Mouse (Mus musculus): Measurements from ENCODE around the gene Gm7879.

Gm7879 gene

DNA sequence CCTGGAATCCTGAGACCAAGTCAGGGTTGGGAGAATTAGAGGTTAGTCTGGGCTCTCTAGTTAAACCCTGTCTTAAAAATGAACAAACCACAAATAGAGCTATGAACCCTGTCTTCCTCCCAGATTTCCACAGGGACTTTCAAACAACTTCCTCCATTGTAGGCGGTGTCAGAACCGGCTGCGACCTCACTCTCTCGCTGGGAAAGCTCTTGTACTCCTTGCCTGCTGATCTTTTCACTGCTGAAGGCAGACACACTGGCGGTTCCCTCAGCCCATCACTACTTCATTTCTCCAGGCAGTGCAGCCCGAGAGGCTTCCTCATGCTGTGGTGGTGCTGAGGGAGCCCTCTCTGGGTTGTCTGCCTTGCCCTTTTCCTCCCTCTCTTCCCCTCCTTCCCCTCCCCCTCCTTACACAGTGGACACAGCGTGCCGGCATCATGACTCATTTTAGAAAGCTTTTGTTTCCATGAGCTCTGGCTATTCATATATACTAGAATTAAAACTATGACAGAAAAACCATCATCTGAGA is 35.9 kb downstream of the Gm7879 start:
- DNase-seq (ENCODE audit: low spot score): peak; percentile 62

DNA sequence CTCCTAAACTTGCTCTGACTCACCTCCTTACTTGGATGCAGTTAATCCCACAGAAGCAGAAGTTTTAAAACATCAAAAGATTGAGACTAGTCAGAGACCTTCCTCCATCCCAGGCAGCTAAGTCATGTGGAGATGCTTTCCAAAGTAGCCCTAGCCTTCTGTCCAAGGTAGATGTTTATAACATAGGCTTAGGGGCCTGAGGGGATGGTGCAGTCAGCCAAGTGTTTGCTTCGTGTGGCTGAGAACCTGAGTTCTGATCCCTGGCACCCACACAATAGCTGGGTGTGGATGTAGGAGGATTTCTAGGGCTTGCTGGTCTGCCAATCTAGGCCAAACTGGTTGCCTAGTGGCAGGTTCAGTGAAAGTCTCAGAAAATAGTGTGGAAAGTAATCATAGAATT is 40.3 kb downstream of the Gm7879 start:
- DNase-seq (ENCODE audit: low spot score): no peak

DNA sequence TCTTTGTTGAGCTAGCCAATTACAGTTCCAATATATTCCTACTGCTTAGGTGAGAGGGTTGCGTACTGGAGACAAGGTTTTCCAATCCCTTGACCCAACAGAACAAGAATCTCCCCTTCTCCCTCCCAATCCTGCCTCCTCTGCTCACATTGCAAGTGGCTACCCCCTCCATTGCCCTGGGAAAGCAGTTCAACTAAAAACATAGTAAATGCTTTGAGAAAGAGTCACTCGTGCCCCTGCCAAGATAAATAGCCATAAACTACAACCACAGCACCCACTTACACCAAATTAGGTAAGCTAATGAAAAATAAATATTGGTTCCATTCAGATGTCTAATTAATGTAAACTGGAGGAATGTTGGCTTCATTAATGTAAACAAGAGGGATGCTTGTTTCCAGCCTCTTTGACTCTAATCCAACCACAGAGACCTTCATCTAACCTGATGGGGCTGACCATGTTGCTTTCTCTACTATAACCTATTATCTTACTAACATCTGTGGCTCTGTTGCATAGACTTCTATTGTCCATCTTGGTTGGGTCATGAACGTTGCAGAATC is 47.0 kb downstream of the Gm7879 start:
- DNase-seq (ENCODE audit: low spot score): no peak

DNA sequence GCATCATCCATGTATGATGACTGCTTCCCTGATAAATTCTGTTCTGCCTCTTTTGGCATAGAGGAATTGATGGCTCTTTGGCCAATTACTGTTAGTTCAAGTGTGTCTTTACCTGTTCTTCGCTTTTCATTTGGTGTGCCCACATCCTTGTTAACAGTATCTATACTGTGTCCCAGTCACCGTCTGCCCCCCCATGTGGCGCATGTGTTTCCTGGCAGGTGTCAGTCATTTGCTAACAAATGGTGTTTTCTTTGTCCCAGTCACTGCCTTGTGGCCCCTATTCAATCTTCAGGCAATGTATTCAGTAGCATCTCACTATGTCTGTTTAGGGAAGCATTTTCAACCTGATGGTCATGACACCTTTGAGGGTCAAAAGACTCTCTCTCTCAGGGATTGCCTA is 48.1 kb downstream of the Gm7879 start:
- DNase-seq (ENCODE audit: low spot score): no peak

Measured in urinary bladder, postnatal 14 days (tissue).